Mouse (Mus musculus) fat pad, adult 2 months (tissue): ENCODE results near the gene Ube2q2.
"Not testable (repeated sequence)": the region's sequence is repeated elsewhere in the genome, so short reads cannot be mapped to it uniquely, and the experiment has no call there.

Source experiments
- DNase-seq: peaks from one replicate; pipeline ENCODE4 v3.0.0-alpha.2; 2011; ENCODE audit warnings: low read depth, low spot score; ENCODE audit errors: extremely low read depth

The Ube2q2 gene

GRCm38 (mm10) chr9:55170655-55171412 lies 22.2 kb downstream of the Ube2q2 start:
- no peak for DNase-seq

DNA sequence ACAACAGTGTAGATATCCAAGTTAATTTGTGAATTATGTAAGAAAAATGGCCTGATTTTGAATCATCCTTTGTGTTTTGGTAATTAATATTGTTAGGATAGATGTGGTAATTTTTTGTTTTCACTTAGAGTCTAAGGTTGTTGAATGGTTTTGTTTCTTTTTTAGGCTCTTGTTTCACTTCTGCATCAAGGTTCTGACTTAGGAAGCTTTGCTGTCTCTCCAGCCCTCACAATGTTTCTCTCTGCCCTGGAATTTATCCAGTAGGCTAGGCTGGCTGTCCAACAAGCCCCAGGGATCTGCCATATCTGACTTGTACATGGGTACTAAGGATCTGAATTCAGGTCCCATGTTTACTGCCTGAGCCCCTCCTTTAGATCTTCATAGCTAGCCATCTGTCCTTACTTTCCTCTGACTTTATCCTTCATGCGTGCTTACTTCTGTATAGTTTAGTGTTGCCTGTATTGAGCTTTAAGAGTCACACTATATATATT lies 23.6 kb downstream of the Ube2q2 start:
- no peak for DNase-seq

DNA sequence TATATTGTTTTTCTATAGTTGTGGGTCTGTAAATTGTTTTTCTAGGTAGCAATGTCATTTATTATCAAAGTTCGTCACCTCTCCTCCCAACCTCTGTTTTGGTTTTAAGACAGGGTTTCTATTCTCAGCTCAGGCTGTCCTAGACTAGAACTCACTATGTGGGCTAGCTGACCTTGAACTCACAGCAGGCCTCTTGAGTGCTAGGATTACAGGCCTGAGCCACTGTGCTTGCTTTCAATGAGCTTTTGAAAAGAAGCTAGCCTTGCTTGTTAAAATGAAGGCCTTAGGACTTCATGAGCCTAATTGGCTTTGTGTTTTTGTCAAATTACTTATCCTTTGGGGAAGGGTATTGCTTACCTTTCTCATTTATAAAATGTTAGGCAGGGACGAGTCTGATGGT lies 25.6 kb downstream of the Ube2q2 start:
- DNase-seq = no peak

GRCm38 (mm10) chr9:55195876-55196275 lies 47.2 kb downstream of the Ube2q2 start:
- DNase-seq = no peak

DNA sequence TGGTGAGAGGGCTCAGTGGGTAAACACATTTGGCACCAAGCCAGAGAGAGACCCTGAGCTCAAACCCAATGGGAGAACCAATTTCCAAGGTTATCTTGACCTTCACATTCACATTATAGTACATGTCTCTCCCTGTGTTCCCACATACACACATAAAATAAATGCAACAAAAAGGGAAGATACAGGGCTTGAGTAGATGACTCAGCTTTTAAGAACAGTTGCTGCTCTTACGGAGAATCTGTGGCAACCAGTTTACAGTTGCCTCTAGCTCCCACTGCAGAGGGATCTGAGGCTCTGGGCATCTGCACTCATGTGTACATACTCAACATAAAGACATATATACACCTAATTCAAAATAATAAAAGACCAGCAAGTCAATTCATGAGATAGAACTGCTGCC lies 49.6 kb downstream of the Ube2q2 start:
- DNase-seq = no peak

DNA sequence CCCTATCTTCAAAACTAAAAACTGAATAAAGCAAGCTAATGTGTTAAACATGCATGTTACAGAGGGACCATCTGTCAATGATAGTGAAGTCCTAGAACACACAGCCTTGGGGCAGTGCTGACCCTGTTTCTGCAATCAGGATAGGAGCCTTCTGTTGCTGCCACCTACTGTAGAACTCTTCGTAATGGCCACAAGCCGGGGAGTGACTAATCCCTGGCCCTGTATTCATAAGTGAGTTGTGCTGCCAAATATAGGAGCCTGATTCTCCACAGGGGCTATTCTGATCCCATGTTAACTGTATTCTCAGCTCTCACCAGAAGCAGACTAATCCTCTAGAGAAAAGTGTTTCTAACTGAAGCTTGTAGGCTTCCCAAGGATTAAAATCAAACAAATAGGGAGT lies 50.7 kb downstream of the Ube2q2 start:
- no peak for DNase-seq

- no peak for DNase-seq
Observed at GRCm38 (mm10) chr9:55208458-55208789, 59.8 kb downstream of the Ube2q2 start.

DNA sequence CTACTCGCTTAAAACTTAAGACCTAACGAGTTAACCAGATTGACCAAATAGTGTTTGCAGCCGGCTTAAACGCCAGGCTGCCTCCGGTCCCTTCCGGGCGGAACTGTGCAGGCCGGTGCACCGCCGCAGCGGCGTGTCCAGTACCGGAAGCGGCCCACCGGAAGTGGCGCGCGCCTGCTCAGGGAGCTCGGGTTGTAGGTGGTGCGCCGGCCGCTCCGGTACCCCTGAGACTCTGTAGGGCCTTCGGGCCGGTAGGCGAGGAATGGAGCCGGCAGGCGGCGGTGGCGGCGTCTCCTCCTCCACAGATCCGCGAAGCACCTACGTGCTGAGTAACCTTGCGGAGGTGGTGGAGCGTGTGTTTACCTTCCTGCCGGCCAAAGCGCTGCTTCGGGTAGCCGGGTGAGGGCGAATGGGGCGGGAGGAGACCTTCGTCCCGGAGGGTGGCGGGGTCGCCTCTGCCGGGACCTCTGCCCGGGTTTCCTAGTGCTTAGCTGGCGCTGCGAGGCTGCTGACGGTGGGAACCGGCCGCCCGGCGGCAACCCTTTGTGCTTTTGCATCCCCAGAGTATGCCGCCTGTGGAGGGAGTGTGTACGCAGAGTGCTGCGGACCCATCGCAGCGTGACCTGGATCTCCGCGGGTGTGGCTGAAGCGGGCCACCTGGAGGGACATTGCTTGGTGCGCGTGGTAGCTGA lies 60.3 kb downstream of the Ube2q2 start, which contains the start of gene Fbxo22:
Gene Fbxo22 (plus strand): TSS at position 136 of the 692 bp plus-strand sequence.
- DNase-seq = no peak

DNA sequence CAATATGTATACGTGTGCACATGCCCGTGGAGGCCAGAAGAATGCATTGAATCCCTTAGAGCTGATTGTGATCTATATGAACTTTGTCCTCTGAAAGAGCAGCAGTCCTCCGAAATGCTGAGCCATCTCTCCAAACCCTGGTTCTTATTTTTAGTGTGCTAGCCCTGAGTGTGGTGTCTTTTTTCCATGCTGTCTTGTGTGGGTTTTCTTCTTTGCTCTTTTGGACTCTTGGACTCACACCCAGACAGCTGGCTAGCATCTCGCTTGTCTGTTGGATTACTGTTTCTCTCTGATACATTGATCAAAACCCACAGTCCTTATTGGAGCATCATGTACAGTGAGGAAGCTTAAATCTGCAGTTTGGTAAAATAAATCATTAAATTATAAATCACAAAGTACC lies 63.0 kb downstream of the Ube2q2 start:
- no peak for DNase-seq

- no peak for DNase-seq
Observed at GRCm38 (mm10) chr9:55213396-55213795, 64.7 kb downstream of the Ube2q2 start.

DNA sequence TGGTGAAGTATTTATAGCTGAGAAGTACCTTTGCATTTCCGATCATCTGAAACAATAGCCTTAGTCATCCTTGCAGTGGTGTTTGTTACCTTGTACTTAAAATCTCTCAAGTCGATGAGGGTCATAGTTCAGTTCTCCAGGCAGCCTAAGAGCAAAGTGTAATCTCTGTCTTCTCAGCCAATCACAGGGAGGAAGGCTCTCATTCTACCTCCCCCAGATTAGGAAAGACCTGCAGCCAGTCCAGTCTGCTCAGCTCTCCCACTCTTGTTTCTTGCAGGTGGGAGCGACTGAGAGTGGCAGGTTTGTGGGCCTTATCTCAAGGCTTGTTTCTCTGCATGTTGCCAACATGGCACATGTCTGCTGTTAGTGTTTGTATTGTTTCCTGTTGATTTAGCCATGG lies 66.4 kb downstream of the Ube2q2 start:
- DNase-seq = no peak

DNA sequence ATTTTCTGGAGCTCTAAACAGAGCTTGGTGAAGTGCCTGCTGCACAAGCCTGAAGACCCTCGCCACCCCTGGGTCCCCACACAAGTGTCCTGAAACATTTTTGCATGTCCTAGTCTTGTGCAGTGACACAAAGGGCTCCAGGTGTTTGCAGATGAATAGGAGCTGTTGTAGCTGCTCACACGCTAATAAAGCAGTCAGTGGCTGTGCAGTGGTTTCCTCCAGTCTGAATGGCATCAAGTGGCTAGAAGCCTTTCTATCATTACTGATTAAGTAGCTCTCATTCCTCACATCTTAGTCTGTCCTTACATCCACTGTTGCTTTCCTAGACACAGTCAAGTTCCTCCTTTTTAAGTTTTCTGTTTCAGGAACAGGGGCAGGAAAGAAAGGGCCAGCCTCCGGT lies 67.0 kb downstream of the Ube2q2 start:
- DNase-seq = no peak

DNA sequence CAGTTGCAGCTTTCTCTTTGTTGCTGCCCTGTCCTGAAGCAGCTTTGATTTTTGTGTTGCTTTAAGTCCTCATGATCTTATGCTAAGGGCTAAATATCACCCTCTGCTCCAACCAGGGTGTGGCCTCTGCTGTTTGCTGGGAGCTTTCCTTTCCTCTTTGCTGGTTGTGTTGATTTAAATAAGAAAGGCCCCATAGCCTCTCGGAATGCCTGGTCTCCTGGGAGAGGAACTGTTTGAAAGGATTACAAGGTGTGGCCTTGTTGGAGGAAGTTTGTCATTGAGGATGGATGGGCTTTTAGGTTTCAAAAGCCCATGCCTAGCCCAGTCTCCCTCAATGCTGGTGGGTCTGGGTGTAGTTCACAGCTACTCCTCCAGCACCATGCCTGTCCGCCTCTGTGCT lies 67.4 kb downstream of the Ube2q2 start:
- no peak for DNase-seq

- DNase-seq = no peak
Observed at GRCm38 (mm10) chr9:55217381-55217780, 68.7 kb downstream of the Ube2q2 start.

DNA sequence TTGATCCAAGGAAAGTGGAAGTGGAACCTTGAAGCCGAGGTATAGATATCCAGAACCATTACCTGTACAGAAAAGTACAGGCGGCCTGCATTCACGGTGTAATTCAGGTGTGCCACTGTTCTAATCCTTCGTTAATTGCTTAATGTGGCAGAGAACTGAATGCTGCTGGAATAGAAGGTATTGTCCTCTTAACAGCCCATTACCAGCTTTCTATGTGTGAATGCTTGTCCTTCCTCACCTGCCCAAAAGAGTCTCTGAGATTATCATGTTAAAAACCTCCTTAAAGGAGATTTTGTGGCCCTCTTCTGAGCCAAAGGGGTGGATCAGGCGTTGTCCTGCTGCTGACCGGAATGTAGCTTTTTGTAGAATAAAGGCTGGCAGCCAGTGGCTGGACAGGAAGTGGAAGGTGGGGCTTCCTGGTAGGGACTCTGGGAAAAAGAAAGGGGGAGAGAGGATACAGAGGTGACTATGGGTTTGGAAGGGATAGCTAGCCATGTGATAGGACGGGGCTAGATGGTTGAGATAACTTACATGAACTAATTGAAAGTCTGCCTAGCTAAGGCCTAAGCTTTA lies 76.6 kb downstream of the Ube2q2 start:
- no peak for DNase-seq

GRCm38 (mm10) chr9:55226251-55226650 lies 77.6 kb downstream of the Ube2q2 start:
- DNase-seq = no peak

- no peak for DNase-seq
Observed at GRCm38 (mm10) chr9:55228149-55228548, 79.5 kb downstream of the Ube2q2 start.

DNA sequence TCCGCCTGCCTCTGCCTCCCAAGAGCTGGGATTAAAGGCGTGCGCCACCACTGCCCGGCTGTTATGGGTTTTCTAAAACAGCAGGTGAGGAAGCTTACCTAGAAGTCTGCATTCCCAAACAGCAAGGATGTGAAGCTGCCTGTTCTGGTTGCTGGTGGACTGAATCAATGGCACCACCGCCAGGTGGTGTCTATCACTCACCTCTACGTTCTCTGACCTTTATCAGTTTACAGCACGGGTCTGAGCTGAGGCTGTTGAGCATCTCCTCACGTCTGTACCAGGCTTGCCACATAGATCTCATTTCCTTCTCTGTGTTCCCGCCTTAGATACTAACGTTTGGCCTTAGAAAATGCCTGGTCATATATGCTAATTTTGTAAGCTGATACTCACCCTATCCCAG lies 80.4 kb downstream of the Ube2q2 start:
- DNase-seq = no peak

GRCm38 (mm10) chr9:55231544-55231943 lies 82.9 kb downstream of the Ube2q2 start:
- no peak for DNase-seq

- no peak for DNase-seq
Observed at GRCm38 (mm10) chr9:55232110-55232509, 83.5 kb downstream of the Ube2q2 start.

- DNase-seq = no peak
Observed at GRCm38 (mm10) chr9:55232586-55232985, 83.9 kb downstream of the Ube2q2 start.

DNA sequence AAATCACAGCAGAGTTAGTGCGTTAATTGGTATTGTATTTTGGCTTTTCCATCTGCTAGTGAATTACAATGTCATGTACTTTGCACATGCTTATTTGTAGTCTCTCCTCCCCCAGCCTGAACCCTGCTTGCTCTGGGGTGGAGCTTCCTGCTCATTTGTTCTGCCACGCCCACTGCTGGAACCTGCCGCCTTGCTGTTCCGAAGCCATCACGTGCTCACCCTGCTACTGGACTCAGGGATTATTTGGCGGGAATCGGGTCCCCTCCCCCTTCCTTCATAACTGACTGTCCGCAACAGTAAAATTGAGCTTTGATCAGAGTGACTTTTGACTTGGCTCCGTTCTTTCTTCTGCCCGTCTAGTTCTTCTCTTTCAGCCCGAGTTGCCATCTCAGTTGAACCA lies 84.4 kb downstream of the Ube2q2 start:
- DNase-seq = not testable (repeated sequence)
